Mouse (Mus musculus): Measurements from ENCODE around the gene Abca17. TPM values are rescaled to one million over a fixed set of nuclear protein-coding genes. Genes with fewer than 3 reads are reported as not detected.
A peak's percentile ranks its signal among the peaks of the same experiment; 100 is the strongest.

Gene Abca17
- total RNA-seq, 1 experiment from 2014 or later: 0.25 TPM

- peak; percentile 93 to 97 for ATAC-seq (replicated peaks in 1 of 2; ENCODE audit: insufficient read depth in 1 of 2, low FRiP score in 2 of 2, low TSS enrichment in 1 of 2, low read depth in 1 of 2, poor library complexity in 2 of 2, severe bottlenecking in 2 of 2)
Measured at GRCm38 (mm10) chr17:24220435-24221411, 130.1 kb downstream of the Abca17 start, which contains the start of gene Tedc2. Gene Tedc2 (minus strand): TSS chr17:24220851.

GRCm38 (mm10) chr17:24216836-24217235 is 134.0 kb downstream of the Abca17 start:
- no peak for ATAC-seq (replicated peaks in 1 of 2; ENCODE audit: insufficient read depth in 1 of 2, low FRiP score in 2 of 2, low TSS enrichment in 1 of 2, low read depth in 1 of 2, poor library complexity in 2 of 2, severe bottlenecking in 2 of 2)

Other genes with a start within 250 kb of the Abca17 start
- gene Pdpk1, start 200.1 kb downstream of the Abca17 start, total RNA-seq (2017): 42.8 and 49.0 TPM in 2 replicates
- gene Amdhd2, start 187.3 kb downstream of the Abca17 start, total RNA-seq (2017): 17.0 and 19.1 TPM in 2 replicates
- 65.1 and 74.2 TPM in 2 replicates for gene Atp6v0c, start 181.4 kb downstream of the Abca17 start, total RNA-seq (2017)
- 7.4 and 7.8 TPM in 2 replicates for gene Tbc1d24, start 145.5 kb downstream of the Abca17 start, total RNA-seq (2017)
- gene Ntn3, start 141.5 kb downstream of the Abca17 start, total RNA-seq (2017): 0.20 and 0.63 TPM in 2 replicates
- gene Tedc2, start 130.2 kb downstream of the Abca17 start, total RNA-seq (2017): 16.1 and 23.7 TPM in 2 replicates
- 18.1 and 21.1 TPM in 2 replicates for gene Ccnf, start 99.6 kb downstream of the Abca17 start, total RNA-seq (2017)
- gene Abca3, start 882 bp upstream of the Abca17 start, total RNA-seq (2017): 12.8 and 14.2 TPM in 2 replicates
- 160 and 256 TPM in 2 replicates for gene Rnps1, start 63.5 kb upstream of the Abca17 start, total RNA-seq (2017)
- 21.2 and 30.8 TPM in 2 replicates for gene Eci1, start 75.6 kb upstream of the Abca17 start, total RNA-seq (2017)
- gene Dnase1l2, start 92.0 kb upstream of the Abca17 start, total RNA-seq (2017): 2.7 TPM in 1 of 2 replicates, not detected in the other
- 12.1 and 22.6 TPM in 2 replicates for gene E4f1, start 119.2 kb upstream of the Abca17 start, total RNA-seq (2017)
- gene Pgp, start 119.3 kb upstream of the Abca17 start, total RNA-seq (2017): 12.9 and 13.3 TPM in 2 replicates
- gene Bricd5, start 122.8 kb upstream of the Abca17 start, total RNA-seq (2017): 1.2 TPM in 1 of 2 replicates, not detected in the other
- gene Mlst8, start 128.0 kb upstream of the Abca17 start, total RNA-seq (2017): 9.2 and 31.8 TPM in 2 replicates
- not detected in 2 replicates for gene Caskin1, start 137.5 kb upstream of the Abca17 start, total RNA-seq (2017)
- gene Traf7, start 176.9 kb upstream of the Abca17 start, total RNA-seq (2017): 72.9 and 85.6 TPM in 2 replicates
- 1.4 TPM in 1 of 2 replicates, not detected in the other for gene Rab26, start 183.1 kb upstream of the Abca17 start, total RNA-seq (2017)
- gene Pkd1, start 198.8 kb upstream of the Abca17 start, total RNA-seq (2017): 13.3 and 17.9 TPM in 2 replicates

All from hematopoietic stem cell, adult 5-6 weeks (primary cell).